Mouse (Mus musculus) ovary, postnatal 36 days (tissue): ENCODE data around the gene Gsg1l.
A peak's percentile ranks its signal among the peaks of the same experiment; 100 is the strongest.

ENCODE experiments used
- DNase-seq: peaks from one replicate; pipeline ENCODE4 v3.0.0; 2022; ENCODE audit warnings: low spot score, mixed read lengths

The Gsg1l gene

GRCm38 (mm10) chr7:126082286-126082741 is at the start of gene Gsg1l:
TSS of gene Gsg1l (minus strand) at chr7:126082411.
- DNase-seq = peak; percentile 31

GRCm38 (mm10) chr7:126127673-126128072 is 45.5 kb upstream of the Gsg1l start:
- DNase-seq = no peak

GRCm38 (mm10) chr7:126126502-126126901 is 44.3 kb upstream of the Gsg1l start:
- no peak for DNase-seq

GRCm38 (mm10) chr7:126121533-126121932 is 39.3 kb upstream of the Gsg1l start:
- no peak for DNase-seq

- no peak for DNase-seq
Observed at GRCm38 (mm10) chr7:126119819-126120218, 37.6 kb upstream of the Gsg1l start.

- no peak for DNase-seq
Observed at GRCm38 (mm10) chr7:126113263-126113662, 31.1 kb upstream of the Gsg1l start.

- no peak for DNase-seq
Observed at GRCm38 (mm10) chr7:126111230-126111629, 29.0 kb upstream of the Gsg1l start.

GRCm38 (mm10) chr7:126109898-126110297 is 27.7 kb upstream of the Gsg1l start:
- DNase-seq = no peak

- peak; percentile 3 for DNase-seq
Observed at GRCm38 (mm10) chr7:126100440-126100839, 18.2 kb upstream of the Gsg1l start.

- peak; percentile 2 for DNase-seq
Observed at GRCm38 (mm10) chr7:126099835-126100234, 17.6 kb upstream of the Gsg1l start.

- peak; percentile 30 for DNase-seq
Observed at GRCm38 (mm10) chr7:126099163-126099775, 17.1 kb upstream of the Gsg1l start.

- DNase-seq = no peak
Observed at GRCm38 (mm10) chr7:126097219-126097915, 15.2 kb upstream of the Gsg1l start.

- no peak for DNase-seq
Observed at GRCm38 (mm10) chr7:126096596-126096995, 14.4 kb upstream of the Gsg1l start.

- DNase-seq = peak; percentile 2
Observed at GRCm38 (mm10) chr7:126094738-126095137, 12.5 kb upstream of the Gsg1l start.

- DNase-seq = no peak
Observed at GRCm38 (mm10) chr7:126093162-126093561, 11.0 kb upstream of the Gsg1l start.

- peak; percentile 38 for DNase-seq
Observed at GRCm38 (mm10) chr7:126089782-126090181, 7.6 kb upstream of the Gsg1l start.

GRCm38 (mm10) chr7:126088155-126088554 is 5.9 kb upstream of the Gsg1l start:
- no peak for DNase-seq

GRCm38 (mm10) chr7:126087602-126088001 is 5.4 kb upstream of the Gsg1l start:
- DNase-seq = no peak

- DNase-seq = no peak
Observed at GRCm38 (mm10) chr7:126086321-126086741, 4.1 kb upstream of the Gsg1l start.

GRCm38 (mm10) chr7:126085154-126085553 is 2.9 kb upstream of the Gsg1l start:
- no peak for DNase-seq

GRCm38 (mm10) chr7:126083980-126084348 is 1.8 kb upstream of the Gsg1l start:
- DNase-seq = no peak

- DNase-seq = no peak
Observed at GRCm38 (mm10) chr7:126083341-126083979, 1.2 kb upstream of the Gsg1l start.

- peak; percentile 36 for DNase-seq
Observed at GRCm38 (mm10) chr7:126081727-126082285, 405 bp downstream of the Gsg1l start.
